Mouse (Mus musculus) neural tube, embryonic 13.5 days (tissue): ENCODE data around the gene Grk3. TPM values are rescaled to one million over a fixed set of nuclear protein-coding genes. Genes with fewer than 3 reads are reported as not detected.
A peak's percentile ranks its signal among the peaks of the same experiment; 100 is the strongest.

ENCODE experiments used
- ATAC-seq: fragments of 200-750 bp; cut with Nextera tagmentation; 2 replicates; pipeline ENCODE4 v1.8.0; 2017; ENCODE audit warnings: low read depth, mild to moderate bottlenecking, moderate TSS enrichment, moderate library complexity
- H3K27ac ChIP-seq: fragments of 300-500 bp; sonication (generic); replicated peaks from 2 replicates; pipeline ENCODE4 v1.5.1; 2015; ENCODE audit warnings: moderate library complexity, mild to moderate bottlenecking, inconsistent platforms
- H3K27me3 ChIP-seq: fragments of 300-500 bp; sonication (generic); 2 replicates; pipeline ENCODE4 v1.6.1; 2015; ENCODE audit warnings: mild to moderate bottlenecking, inconsistent platforms
- H3K36me3 ChIP-seq: fragments of 300-500 bp; sonication (generic); 2 replicates; pipeline ENCODE4 v1.6.1; 2015; ENCODE audit warnings: mild to moderate bottlenecking, inconsistent platforms
- H3K4me1 ChIP-seq: fragments of 300-500 bp; sonication (generic); replicated peaks from 2 replicates; pipeline ENCODE4 v1.6.1; 2015; ENCODE audit warnings: inconsistent platforms
- H3K4me2 ChIP-seq: fragments of 300-500 bp; sonication (generic); 2 replicates; pipeline ENCODE4 v1.6.1; 2015; ENCODE audit warnings: inconsistent platforms, mild to moderate bottlenecking, moderate library complexity
- H3K4me3 ChIP-seq: fragments of 300-500 bp; sonication (generic); 2 replicates; pipeline ENCODE4 v1.5.1; 2015; ENCODE audit warnings: mild to moderate bottlenecking, inconsistent platforms
- H3K9ac ChIP-seq: fragments of 300-500 bp; sonication (generic); 2 replicates; pipeline ENCODE4 v1.6.1; 2015; ENCODE audit warnings: moderate library complexity, mild to moderate bottlenecking, inconsistent platforms
- H3K9me3 ChIP-seq: fragments of 300-500 bp; sonication (generic); 2 replicates; pipeline ENCODE4 v1.6.1; 2016; ENCODE audit warnings: inconsistent platforms
- WGBS: fragments of 180-500 bp; shearing (Covaris S2); methylation state at CpG from one replicate; pipeline ENCODE4 v1.1.7; 2015; 5-methylcytosine and 5-hydroxymethylcytosine counted together
- polyA plus RNA-seq: library from polyadenylated mRNA; unstranded; fragments of >200 nt; fragmentation: Nextera tagmentation; extraction: Ambion mirVana; gene quantifications from 2 replicates; pipeline ENCODE4 v1.2.1, GENCODE M21; 2015

The Grk3 gene
- polyA plus RNA-seq, 1 experiment from 2014 or later = 11.4 TPM

- Histone ChIP-seq H3K9ac (no peak overlapping the region), H3K4me3 (no peak overlapping the region), H3K27ac (no peak overlapping the region), H3K4me1 (peaks cover 4% of the 10 kb centered on the region; the same call in 1 of the 2 replicates), H3K9me3 (no peaks in the 10 kb centered on the region), H3K36me3 (0 out of 2 replicates have a peak, but pooled peaks cover 5% of the 10 kb centered on the region), H3K4me2 (no peak overlapping the region), H3K27me3 (no peaks in the 10 kb centered on the region)
- 57% methylated on average over 10 of the region's 10 CpGs for WGBS
- no peak for ATAC-seq
Observed at GRCm38 (mm10) chr5:112928201-112928881, 87.2 kb downstream of the Grk3 start.

DNA sequence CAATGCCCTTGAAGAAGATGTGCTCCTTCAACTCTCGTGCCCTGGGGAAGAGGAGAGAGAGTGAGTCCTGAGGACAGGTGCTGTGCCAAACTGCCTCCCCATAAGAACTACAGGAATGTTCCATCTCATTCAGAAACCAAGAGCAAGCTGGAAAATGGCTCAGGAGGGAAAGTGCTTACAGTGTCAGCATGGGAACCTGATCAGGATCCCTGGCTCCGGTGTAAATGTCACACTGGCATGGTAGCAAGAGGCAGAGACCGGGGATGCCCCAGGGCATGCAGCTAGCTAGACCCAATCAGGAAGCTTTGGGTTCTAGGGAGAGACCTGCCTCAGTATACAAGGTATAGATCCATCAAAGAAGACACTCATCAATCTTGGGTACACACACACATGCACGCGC is 90.2 kb downstream of the Grk3 start:
- Histone ChIP-seq H3K27me3 (no peaks in the 10 kb centered on the region), H3K9ac (no peak overlapping the region), H3K4me3 (no peak overlapping the region), H3K36me3 (0 out of 2 replicates have a peak, but pooled peaks cover 5% of the 10 kb centered on the region), H3K4me1 (0 out of 2 replicates have a peak, but pooled peaks cover 4% of the 10 kb centered on the region), H3K4me2 (no peak overlapping the region), H3K9me3 (no peaks in the 10 kb centered on the region), H3K27ac (no peak overlapping the region)
- 96% methylated on average over 5 of the region's 5 CpGs for WGBS
- ATAC-seq = no peak

- no peak overlapping the region for H3K9ac ChIP-seq
- H3K36me3 ChIP-seq = 0 out of 2 replicates have a peak, but pooled peaks cover 5% of the 10 kb centered on the region
- H3K9me3 ChIP-seq = no peaks in the 10 kb centered on the region
- no peak overlapping the region for H3K4me2 ChIP-seq
- 0 out of 2 replicates have a peak, but pooled peaks cover 4% of the 10 kb centered on the region for H3K4me1 ChIP-seq
- WGBS = 90% methylated on average over 8 of the region's 8 CpGs
- no peak for ATAC-seq
- H3K4me3 ChIP-seq = no peak overlapping the region
- no peak overlapping the region for H3K27ac ChIP-seq
- H3K27me3 ChIP-seq = no peaks in the 10 kb centered on the region
Observed at GRCm38 (mm10) chr5:112924806-112925205, 90.8 kb downstream of the Grk3 start.

DNA sequence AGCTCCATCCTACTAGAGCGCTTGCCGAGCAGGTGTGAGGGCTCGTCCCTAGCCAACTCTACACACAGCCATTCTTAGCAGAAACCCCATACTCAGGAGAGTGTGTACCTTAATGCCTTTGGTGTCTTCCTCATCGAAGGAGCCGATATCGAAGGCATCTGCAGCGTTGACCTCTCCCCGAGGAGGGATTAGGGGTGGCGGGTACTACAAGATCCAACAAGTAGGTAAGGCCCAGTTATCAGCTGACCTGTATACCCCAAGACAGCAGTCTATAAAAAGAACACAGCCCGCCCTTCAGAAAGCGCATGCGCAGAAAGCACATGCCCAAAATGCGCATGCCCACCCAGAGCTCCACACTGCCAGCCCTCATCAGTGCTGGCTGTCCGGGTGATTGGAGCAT is 91.8 kb downstream of the Grk3 start:
- H3K4me1 ChIP-seq = 0 out of 2 replicates have a peak, but pooled peaks cover 4% of the 10 kb centered on the region
- H3K4me3 ChIP-seq = no peak overlapping the region
- no peaks in the 10 kb centered on the region for H3K9me3 ChIP-seq
- H3K27ac ChIP-seq = no peak overlapping the region
- H3K9ac ChIP-seq = no peak overlapping the region
- H3K36me3 ChIP-seq = no peaks in the 10 kb centered on the region
- no peak overlapping the region for H3K4me2 ChIP-seq
- no peaks in the 10 kb centered on the region for H3K27me3 ChIP-seq
- ATAC-seq = no peak
- WGBS = 95% methylated on average over 14 of the region's 14 CpGs

DNA sequence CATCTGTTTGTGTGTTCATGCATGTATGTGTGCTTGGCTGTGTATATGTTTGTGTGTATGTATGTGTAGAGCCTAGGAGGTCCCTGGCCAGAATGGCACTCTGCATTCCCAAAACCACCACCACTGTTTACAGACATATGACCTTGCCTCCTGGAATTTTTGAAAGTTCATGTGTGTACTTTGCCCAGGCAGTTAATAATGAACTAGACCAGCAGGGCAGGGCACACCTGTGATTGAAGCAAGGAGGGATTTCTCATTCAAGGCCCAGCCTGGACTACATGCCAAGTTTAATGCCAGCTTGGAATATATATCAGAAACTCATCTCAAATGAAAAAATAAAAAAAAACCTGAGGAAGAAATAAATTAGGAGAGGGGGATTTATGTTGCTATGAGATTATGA is 93.7 kb downstream of the Grk3 start:
- no peaks in the 10 kb centered on the region for H3K9me3 ChIP-seq
- ATAC-seq = no peak
- H3K4me2 ChIP-seq = no peak overlapping the region
- no peak overlapping the region for H3K27ac ChIP-seq
- H3K4me3 ChIP-seq = no peak overlapping the region
- no peak overlapping the region for H3K9ac ChIP-seq
- H3K36me3 ChIP-seq = no peaks in the 10 kb centered on the region
- H3K4me1 ChIP-seq = no peaks in the 10 kb centered on the region
- H3K27me3 ChIP-seq = no peaks in the 10 kb centered on the region

DNA sequence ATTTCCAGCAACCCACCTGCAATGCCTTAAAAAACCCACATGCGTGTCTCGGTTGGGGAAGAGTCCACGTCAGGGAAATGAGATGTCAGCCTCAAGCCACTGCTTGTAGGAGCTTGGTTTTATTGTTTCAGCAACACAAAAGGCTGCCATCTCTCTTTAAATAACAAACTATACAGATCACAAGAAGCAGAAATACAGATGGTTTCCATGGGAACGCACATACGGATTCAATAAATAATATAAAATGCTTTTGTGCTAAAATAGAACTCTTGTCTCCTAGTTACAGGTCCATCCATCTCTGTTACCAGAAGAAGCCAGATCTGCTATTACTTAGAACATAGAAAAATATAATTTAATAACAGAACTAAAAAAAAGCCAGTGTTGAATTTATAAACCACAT is 105.2 kb downstream of the Grk3 start:
- peaks cover 4% of the 10 kb centered on the region for H3K4me1 ChIP-seq
- H3K36me3 ChIP-seq = peaks cover 9% of the 10 kb centered on the region; the same call in 1 of the 2 replicates
- H3K27ac ChIP-seq = peak overlapping the region; percentile 67
- H3K27me3 ChIP-seq = no peaks in the 10 kb centered on the region
- 66% methylated on average over 5 of the region's 5 CpGs for WGBS
- no peak overlapping the region for H3K9ac ChIP-seq
- H3K4me3 ChIP-seq = no peak overlapping the region
- no peaks in the 10 kb centered on the region for H3K9me3 ChIP-seq
- ATAC-seq = no peak
- H3K4me2 ChIP-seq = no peak overlapping the region

- ATAC-seq = no peak
- H3K36me3 ChIP-seq = no peaks in the 10 kb centered on the region
- 58% methylated on average over 2 of the region's 2 CpGs for WGBS
Observed at GRCm38 (mm10) chr5:112908169-112908614, 107.4 kb downstream of the Grk3 start.

DNA sequence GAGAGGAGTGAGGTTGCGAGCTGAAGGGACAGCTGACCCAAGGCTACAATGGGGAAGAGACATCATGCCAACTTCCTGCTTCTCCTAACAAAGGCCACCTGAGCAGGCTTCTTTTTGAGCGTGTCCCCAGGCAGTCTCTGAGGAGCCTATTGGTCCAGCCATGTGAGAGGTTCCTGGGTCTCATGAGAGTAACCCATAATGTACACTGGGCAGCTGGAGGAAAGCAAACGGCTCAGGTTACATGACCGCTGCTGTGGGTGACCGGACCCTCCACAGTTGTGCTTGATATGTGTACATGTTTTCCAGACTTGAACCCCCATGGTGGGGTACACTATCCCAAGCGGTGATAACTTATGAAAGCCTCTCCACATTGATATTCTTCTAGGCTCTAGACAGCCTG is 108.1 kb downstream of the Grk3 start:
- Histone ChIP-seq H3K4me1 (peaks cover 4% of the 10 kb centered on the region), H3K4me2 (no peak overlapping the region), H3K9me3 (no peaks in the 10 kb centered on the region), H3K36me3 (no peaks in the 10 kb centered on the region), H3K9ac (no peak overlapping the region), H3K4me3 (no peak overlapping the region), H3K27ac (no peak overlapping the region), H3K27me3 (no peaks in the 10 kb centered on the region)
- no peak for ATAC-seq
- whole genome bisulfite sequencing = 76% methylated on average over 6 of the region's 6 CpGs

More at GRCm38 (mm10) chr5:112908169-112908614, 107.4 kb downstream of the Grk3 start:
- Histone ChIP-seq H3K9me3 (no peaks in the 10 kb centered on the region), H3K4me3 (no peak overlapping the region), H3K27ac (no peak overlapping the region), H3K4me1 (peaks cover 4% of the 10 kb centered on the region), H3K27me3 (no peaks in the 10 kb centered on the region), H3K9ac (no peak overlapping the region), H3K4me2 (no peak overlapping the region)

DNA sequence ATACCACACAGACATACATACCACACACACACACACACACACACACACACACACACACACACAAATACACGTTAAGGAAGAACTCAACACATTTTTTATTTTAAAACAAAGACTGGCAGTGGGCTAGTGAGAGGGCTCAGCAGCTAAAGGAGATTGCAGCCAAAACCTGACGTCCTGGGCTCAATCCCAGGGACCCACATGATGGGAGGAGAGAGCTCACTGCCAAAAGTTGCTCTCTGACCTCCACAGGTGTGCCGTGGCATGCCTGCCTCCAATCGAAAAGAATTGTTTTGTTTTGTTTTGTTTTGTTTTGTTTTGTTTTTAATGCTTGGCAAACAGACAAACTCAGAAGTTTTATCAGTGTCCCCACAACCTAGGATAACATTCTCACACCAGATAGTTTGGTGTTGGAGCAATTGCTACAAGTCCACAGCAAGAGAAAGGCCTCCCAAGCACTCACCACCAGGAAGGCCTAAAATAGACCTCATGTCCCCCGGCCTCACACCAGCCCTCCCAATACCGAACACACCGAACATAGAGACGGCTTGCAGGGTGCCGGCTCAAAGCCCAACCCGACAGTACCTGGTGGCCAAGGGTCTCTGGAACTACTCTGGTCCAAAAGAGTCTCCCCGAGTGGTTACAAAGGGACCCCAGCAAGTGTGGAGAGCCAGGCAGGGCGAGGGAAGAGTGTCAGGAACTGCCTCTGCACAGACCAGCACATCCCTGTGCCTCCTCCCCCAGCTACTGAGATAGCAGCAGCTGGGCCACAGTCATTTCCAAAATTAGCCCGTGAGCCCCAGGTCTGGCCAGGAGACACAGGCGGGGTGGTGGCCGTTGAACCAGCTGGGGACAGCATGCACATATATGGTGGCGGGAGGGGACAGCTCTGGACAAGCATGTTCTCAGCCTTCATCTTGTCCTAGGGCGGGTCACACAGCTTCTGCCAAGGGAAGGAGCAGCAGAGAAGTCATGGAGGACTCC is 119.6 kb downstream of the Grk3 start, which contains the start of gene Myo18b:
Gene Myo18b (minus strand): TSS at position 689 of the 981 bp plus-strand sequence.
- WGBS = 80% methylated on average over 17 of the region's 17 CpGs
- Histone ChIP-seq H3K27me3 (no peaks in the 10 kb centered on the region), H3K4me3 (no peak within 1 kb of the TSS), H3K9me3 (no peaks in the 10 kb centered on the region), H3K4me2 (no peak within 1 kb of the TSS), H3K4me1 (no peaks in the 10 kb centered on the region), H3K36me3 (no peaks in the 10 kb centered on the region), H3K9ac (no peak within 1 kb of the TSS), H3K27ac (no peak within 1 kb of the TSS)
- no peak for ATAC-seq

- Histone ChIP-seq H3K27me3 (no peaks in the 10 kb centered on the region), H3K4me2 (no peak overlapping the region), H3K9ac (no peak overlapping the region), H3K4me3 (no peak overlapping the region), H3K36me3 (no peaks in the 10 kb centered on the region), H3K9me3 (no peaks in the 10 kb centered on the region), H3K27ac (no peak overlapping the region), H3K4me1 (no peaks in the 10 kb centered on the region)
- 84% methylated on average over 5 of the region's 5 CpGs for WGBS
- no peak for ATAC-seq
Observed at GRCm38 (mm10) chr5:112893462-112894060, 122.0 kb downstream of the Grk3 start.

GRCm38 (mm10) chr5:112892411-112892810 is 123.2 kb downstream of the Grk3 start:
- H3K9me3 ChIP-seq = no peaks in the 10 kb centered on the region
- no peak for ATAC-seq
- H3K27me3 ChIP-seq = no peaks in the 10 kb centered on the region
- no peak overlapping the region for H3K9ac ChIP-seq
- no peak overlapping the region for H3K4me2 ChIP-seq
- H3K4me1 ChIP-seq = no peaks in the 10 kb centered on the region; the same call in 1 of the 2 replicates
- no peak overlapping the region for H3K27ac ChIP-seq
- no peak overlapping the region for H3K4me3 ChIP-seq
- no peaks in the 10 kb centered on the region for H3K36me3 ChIP-seq

- no peak overlapping the region for H3K27ac ChIP-seq
- H3K9me3 ChIP-seq = no peaks in the 10 kb centered on the region
- no peak overlapping the region for H3K4me2 ChIP-seq
- no peaks in the 10 kb centered on the region for H3K36me3 ChIP-seq
- no peak for ATAC-seq
- H3K9ac ChIP-seq = no peak overlapping the region
- no peak overlapping the region for H3K4me3 ChIP-seq
- 69% methylated on average over 7 of the region's 7 CpGs for WGBS
- H3K27me3 ChIP-seq = no peaks in the 10 kb centered on the region
- H3K4me1 ChIP-seq = peaks cover 11% of the 10 kb centered on the region
Observed at GRCm38 (mm10) chr5:112888651-112889050, 126.9 kb downstream of the Grk3 start.
